Mouse (Mus musculus): ENCODE measurements at regions not wholly inside any gene's neighbourhood (a gene's known extent, or its start where the extent isn't known, plus 50 kb on each side); places are given as distances from the start of the nearest gene placed in this dataset.

DNA sequence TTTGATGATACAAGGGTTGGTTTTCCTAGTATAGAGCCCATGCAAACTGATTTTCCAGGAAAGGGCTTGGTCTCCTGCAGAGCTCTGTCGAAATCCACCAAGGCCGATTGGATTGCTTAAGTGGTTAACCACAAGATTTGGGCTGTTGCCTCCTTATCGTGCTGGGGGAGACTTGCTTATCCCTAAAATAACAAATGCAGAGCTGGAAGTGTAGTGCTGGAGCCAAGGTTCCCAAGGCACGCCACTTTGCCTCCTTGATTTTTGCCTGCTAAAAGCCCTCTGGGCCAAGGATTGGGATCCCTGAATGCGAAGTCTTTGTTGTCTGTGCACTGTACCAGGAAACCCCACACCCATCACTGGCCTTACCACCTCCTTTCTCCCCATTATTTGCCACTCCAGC lies 52.8 kb upstream of the Tmem178 start:
- H3K27ac ChIP-seq (ENCODE audit: low read depth, low read length) = no peak overlapping the region
- peaks cover 13% of the 10 kb centered on the region for H3K4me1 ChIP-seq (ENCODE audit: control insufficient read depth, insufficient read depth, low read depth, low read length)
- no peak for ATAC-seq
- H3K27me3 ChIP-seq (replicated peaks; ENCODE audit: control insufficient read depth, insufficient read depth, low read length) = no peaks in the 10 kb centered on the region
- H3K9me3 ChIP-seq (ENCODE audit: control insufficient read depth, low read length) = no peaks in the 10 kb centered on the region
- WGBS = 69% methylated on average over 5 of the region's 5 CpGs
- no peak overlapping the region for H3K4me3 ChIP-seq (ENCODE audit: low read length)
- H3K36me3 ChIP-seq (ENCODE audit: control insufficient read depth, insufficient read depth, low read length) = no peaks in the 10 kb centered on the region
- H3K4me2 ChIP-seq (ENCODE audit: low read length) = no peak overlapping the region
- no peak overlapping the region for H3K9ac ChIP-seq (ENCODE audit: low read depth, low read length)

DNA sequence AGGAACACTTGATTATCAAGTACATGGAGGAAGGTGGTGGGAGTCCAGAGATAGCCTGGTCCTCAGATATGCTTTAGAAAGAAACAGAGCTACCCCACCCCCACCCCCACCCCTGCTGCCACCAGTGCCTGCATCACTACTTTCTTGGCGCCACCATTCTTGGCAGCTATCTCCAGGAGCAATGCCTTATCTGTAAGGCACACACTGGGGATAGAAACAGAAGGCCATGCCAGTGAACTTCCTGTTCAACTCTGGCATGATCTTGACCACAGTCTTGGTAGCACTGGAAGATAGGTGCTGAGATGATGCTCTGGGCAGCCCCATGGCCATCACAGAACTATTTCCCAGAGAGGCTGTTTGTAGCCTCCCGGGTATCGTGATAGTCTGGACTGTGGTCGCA lies 55.3 kb upstream of the Tmem178 start:
- no peak overlapping the region for H3K27ac ChIP-seq (ENCODE audit: low read depth, low read length)
- H3K4me2 ChIP-seq (ENCODE audit: low read length) = no peak overlapping the region
- peaks cover 18% of the 10 kb centered on the region for H3K4me1 ChIP-seq (ENCODE audit: control insufficient read depth, insufficient read depth, low read depth, low read length)
- H3K9ac ChIP-seq (ENCODE audit: low read depth, low read length) = no peak overlapping the region
- no peaks in the 10 kb centered on the region for H3K9me3 ChIP-seq (ENCODE audit: control insufficient read depth, low read length)
- no peak overlapping the region for H3K4me3 ChIP-seq (ENCODE audit: low read length)
- no peak for ATAC-seq
- no peaks in the 10 kb centered on the region for H3K27me3 ChIP-seq (replicated peaks; ENCODE audit: control insufficient read depth, insufficient read depth, low read length)
- H3K36me3 ChIP-seq (ENCODE audit: control insufficient read depth, insufficient read depth, low read length) = no peaks in the 10 kb centered on the region
- 96% methylated on average over 4 of the region's 4 CpGs for WGBS

DNA sequence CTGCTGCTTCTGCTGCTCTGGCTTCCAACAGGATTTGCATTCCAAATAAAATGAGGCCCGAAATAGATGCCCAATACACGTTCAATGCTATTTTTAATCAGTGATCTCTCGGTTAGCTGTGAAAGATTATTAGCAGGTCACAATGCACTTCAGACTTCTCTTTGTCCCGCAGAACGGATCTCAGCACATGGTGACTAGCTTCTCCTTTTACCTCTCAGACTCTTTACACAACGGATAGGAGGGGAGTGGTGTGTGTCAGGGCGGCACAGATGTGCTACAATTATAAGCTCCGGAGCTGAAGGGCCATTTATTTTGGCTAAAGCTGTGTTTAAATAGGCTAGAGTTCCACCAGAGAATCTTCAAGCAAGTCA lies 56.7 kb upstream of the Tmem178 start:
- Histone ChIP-seq H3K4me3 (ENCODE audit: low read length) (no peak overlapping the region), H3K36me3 (ENCODE audit: control insufficient read depth, insufficient read depth, low read length) (no peaks in the 10 kb centered on the region), H3K9me3 (ENCODE audit: control insufficient read depth, low read length) (no peaks in the 10 kb centered on the region), H3K4me1 (ENCODE audit: control insufficient read depth, insufficient read depth, low read depth, low read length) (peaks cover 18% of the 10 kb centered on the region), H3K27ac (ENCODE audit: low read depth, low read length) (peak overlapping the region; percentile 65), H3K4me2 (ENCODE audit: low read length) (peak overlapping the region; percentile 16), H3K27me3 (replicated peaks; ENCODE audit: control insufficient read depth, insufficient read depth, low read length) (no peaks in the 10 kb centered on the region), H3K9ac (ENCODE audit: low read depth, low read length) (no peak overlapping the region)
- peak; percentile 40 for ATAC-seq
- WGBS = 17% methylated on average over 8 of the region's 8 CpGs

DNA sequence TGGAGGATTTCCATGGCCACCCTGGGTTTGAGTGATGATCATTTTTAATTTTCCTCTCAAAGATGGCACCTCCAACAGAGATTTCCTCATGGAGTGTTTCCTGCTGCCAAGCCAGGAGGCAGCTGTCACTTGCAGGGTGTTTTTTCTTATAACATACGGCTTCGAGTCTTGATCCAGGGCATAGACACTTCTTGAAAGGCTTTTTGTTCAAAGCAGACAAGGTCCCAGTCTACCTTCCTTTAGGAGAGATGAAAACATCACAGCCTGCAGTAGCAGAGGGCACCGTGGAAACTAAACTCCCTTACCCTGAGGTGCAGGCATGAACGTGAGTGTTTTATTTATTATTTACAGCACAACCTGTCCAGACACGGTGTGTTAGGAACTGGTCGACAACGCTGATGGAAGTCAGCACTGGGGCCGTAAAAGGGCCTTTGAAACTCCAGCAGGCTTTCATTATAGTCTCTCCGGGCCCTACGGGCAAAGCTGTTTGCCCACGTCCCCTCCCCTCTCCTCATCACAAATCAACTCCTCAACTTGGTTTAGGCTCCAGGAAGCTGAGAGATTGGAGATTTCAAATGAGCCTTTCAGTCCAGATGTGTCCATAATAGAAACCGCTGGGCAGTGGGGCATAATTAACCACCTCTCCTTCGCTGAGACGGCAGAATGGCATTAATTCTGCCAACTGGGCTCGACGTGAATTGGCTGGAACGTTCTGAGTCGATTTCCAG lies 57.2 kb upstream of the Tmem178 start:
- peak; percentile 53; the same call in 1 of the 2 replicates for ATAC-seq
- WGBS = 12% methylated on average over 18 of the region's 18 CpGs
- peak overlapping the region; percentile 16 for H3K4me2 ChIP-seq (ENCODE audit: low read length)
- no peak overlapping the region for H3K9ac ChIP-seq (ENCODE audit: low read depth, low read length)
- H3K27me3 ChIP-seq (replicated peaks; ENCODE audit: control insufficient read depth, insufficient read depth, low read length) = no peaks in the 10 kb centered on the region
- H3K27ac ChIP-seq (ENCODE audit: low read depth, low read length) = peak overlapping the region; percentile 65
- H3K4me1 ChIP-seq (ENCODE audit: control insufficient read depth, insufficient read depth, low read depth, low read length) = peaks cover 18% of the 10 kb centered on the region
- no peak overlapping the region for H3K4me3 ChIP-seq (ENCODE audit: low read length)
- H3K36me3 ChIP-seq (ENCODE audit: control insufficient read depth, insufficient read depth, low read length) = no peaks in the 10 kb centered on the region
- no peaks in the 10 kb centered on the region for H3K9me3 ChIP-seq (ENCODE audit: control insufficient read depth, low read length)

DNA sequence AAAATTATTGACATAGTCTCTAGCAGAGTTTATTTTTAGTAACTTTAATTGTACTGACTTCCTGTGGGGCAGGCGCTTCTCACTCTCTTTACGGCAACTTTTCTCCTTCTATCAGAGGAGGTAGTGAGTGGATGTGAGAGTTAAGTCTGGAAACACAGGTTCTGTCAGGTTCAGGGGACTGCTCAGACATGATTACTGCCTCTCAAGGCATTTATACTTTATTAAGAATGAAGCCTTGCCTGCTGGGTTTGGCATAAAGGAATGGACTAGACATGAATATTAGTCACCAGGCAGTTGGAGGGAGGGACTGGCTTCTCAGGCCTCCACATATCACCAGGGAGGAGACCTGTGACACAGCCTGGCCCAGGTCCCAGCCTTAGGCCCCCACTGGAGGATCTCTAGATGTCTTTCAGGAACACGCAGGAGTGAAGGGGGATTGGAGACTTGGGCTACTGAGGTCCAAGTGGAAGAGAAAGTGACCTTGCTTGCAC lies 58.2 kb upstream of the Tmem178 start:
- H3K4me2 ChIP-seq (ENCODE audit: low read length) = no peak overlapping the region
- H3K36me3 ChIP-seq (ENCODE audit: control insufficient read depth, insufficient read depth, low read length) = no peaks in the 10 kb centered on the region
- H3K4me1 ChIP-seq (ENCODE audit: control insufficient read depth, insufficient read depth, low read depth, low read length) = peaks cover 18% of the 10 kb centered on the region
- WGBS = 60% methylated on average over 3 of the region's 3 CpGs
- H3K9ac ChIP-seq (ENCODE audit: low read depth, low read length) = no peak overlapping the region
- no peak for ATAC-seq
- no peak overlapping the region for H3K27ac ChIP-seq (ENCODE audit: low read depth, low read length)
- H3K4me3 ChIP-seq (ENCODE audit: low read length) = no peak overlapping the region
- no peaks in the 10 kb centered on the region for H3K9me3 ChIP-seq (ENCODE audit: control insufficient read depth, low read length)
- no peaks in the 10 kb centered on the region for H3K27me3 ChIP-seq (replicated peaks; ENCODE audit: control insufficient read depth, insufficient read depth, low read length)

DNA sequence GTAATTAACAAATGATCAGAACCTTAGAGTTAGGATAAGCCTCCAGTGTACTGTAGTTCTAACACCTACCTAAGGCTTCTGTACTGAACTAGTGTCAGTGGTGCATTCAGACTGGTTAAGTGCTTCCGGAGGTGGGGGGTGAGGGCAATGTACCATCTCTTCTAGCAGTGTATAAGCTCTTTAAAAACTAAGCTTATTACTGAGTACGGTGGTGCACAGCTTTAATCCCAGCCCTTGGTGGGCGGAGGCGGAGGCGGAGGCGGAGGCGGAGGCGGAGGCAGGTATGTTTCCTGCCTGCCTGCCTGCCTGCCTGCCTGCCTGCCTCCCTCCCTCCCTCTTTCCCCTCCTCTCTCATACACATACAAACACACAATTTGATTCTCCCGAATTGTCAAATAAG lies 58.7 kb upstream of the Tmem178 start:
- no peak overlapping the region for H3K4me3 ChIP-seq (ENCODE audit: low read length)

DNA sequence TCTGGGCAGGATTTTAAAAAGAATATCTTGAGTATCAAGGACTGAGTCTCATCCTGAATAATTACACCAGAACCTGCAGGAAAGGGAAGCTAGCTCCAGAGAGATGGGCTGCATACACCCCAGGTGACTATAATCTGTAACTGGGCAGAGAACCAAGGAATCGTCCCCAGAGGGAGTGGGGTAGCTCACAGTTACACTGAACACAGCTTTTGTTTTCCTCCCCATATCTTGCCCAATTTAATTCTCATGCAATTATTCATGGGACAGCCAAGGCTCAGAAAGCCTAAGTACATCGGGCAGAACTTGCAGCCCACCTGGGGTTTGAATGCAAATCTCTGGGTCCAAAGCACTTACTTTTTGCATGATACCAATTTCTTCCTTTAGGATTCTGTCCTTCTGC lies 59.5 kb upstream of the Tmem178 start:
- H3K4me1 ChIP-seq (ENCODE audit: control insufficient read depth, insufficient read depth, low read depth, low read length) = peaks cover 18% of the 10 kb centered on the region
- no peak overlapping the region for H3K4me3 ChIP-seq (ENCODE audit: low read length)
- H3K9ac ChIP-seq (ENCODE audit: low read depth, low read length) = no peak overlapping the region
- no peak overlapping the region for H3K27ac ChIP-seq (ENCODE audit: low read depth, low read length)
- H3K27me3 ChIP-seq (replicated peaks; ENCODE audit: control insufficient read depth, insufficient read depth, low read length) = no peaks in the 10 kb centered on the region
- H3K4me2 ChIP-seq (ENCODE audit: low read length) = no peak overlapping the region
- no peaks in the 10 kb centered on the region for H3K36me3 ChIP-seq (ENCODE audit: control insufficient read depth, insufficient read depth, low read length)
- no peaks in the 10 kb centered on the region for H3K9me3 ChIP-seq (ENCODE audit: control insufficient read depth, low read length)
- no peak for ATAC-seq
- WGBS = 30% methylated on average over 2 of the region's 2 CpGs

More for the DNA sequence above, 58.7 kb upstream of the Tmem178 start:
- Histone ChIP-seq H3K9me3 (ENCODE audit: control insufficient read depth, low read length) (no peaks in the 10 kb centered on the region), H3K36me3 (ENCODE audit: control insufficient read depth, insufficient read depth, low read length) (no peaks in the 10 kb centered on the region), H3K4me1 (ENCODE audit: control insufficient read depth, insufficient read depth, low read depth, low read length) (peaks cover 18% of the 10 kb centered on the region), H3K27ac (ENCODE audit: low read depth, low read length) (no peak overlapping the region), H3K4me2 (ENCODE audit: low read length) (no peak overlapping the region), H3K9ac (ENCODE audit: low read depth, low read length) (no peak overlapping the region), H3K27me3 (replicated peaks; ENCODE audit: control insufficient read depth, insufficient read depth, low read length) (no peaks in the 10 kb centered on the region)
- ATAC-seq = 0 out of 2 replicates have a peak, but pooled peaks have one; percentile 17
- WGBS = 90% methylated on average over 9 of the region's 9 CpGs

DNA sequence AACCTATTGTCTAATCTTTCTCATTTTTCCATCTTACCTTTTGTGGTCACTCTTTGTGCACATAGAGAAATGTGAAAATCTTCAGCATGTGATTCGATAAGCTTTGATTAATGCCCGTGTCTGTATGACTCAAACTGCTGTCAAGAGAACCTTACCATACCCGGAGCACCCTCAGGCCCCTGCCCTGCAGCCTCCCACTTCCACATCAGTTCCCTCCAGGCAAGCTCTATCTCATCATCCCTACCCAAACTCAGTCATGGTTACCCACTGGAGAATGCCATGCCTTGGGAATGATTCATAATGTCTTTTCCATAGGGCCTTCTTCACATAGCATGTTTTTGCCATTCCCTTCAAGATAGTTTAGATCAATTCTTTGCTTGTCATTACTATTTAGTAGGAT lies 62.0 kb upstream of the Tmem178 start:
- ATAC-seq = no peak
- 85% methylated on average over 3 of the region's 3 CpGs for WGBS
- no peak overlapping the region for H3K9ac ChIP-seq (ENCODE audit: low read depth, low read length)
- H3K4me1 ChIP-seq (ENCODE audit: control insufficient read depth, insufficient read depth, low read depth, low read length) = peaks cover 12% of the 10 kb centered on the region
- H3K27ac ChIP-seq (ENCODE audit: low read depth, low read length) = no peak overlapping the region
- H3K27me3 ChIP-seq (replicated peaks; ENCODE audit: control insufficient read depth, insufficient read depth, low read length) = no peaks in the 10 kb centered on the region
- no peak overlapping the region for H3K4me3 ChIP-seq (ENCODE audit: low read length)
- H3K4me2 ChIP-seq (ENCODE audit: low read length) = no peak overlapping the region
- H3K9me3 ChIP-seq (ENCODE audit: control insufficient read depth, low read length) = no peaks in the 10 kb centered on the region
- no peaks in the 10 kb centered on the region for H3K36me3 ChIP-seq (ENCODE audit: control insufficient read depth, insufficient read depth, low read length)

DNA sequence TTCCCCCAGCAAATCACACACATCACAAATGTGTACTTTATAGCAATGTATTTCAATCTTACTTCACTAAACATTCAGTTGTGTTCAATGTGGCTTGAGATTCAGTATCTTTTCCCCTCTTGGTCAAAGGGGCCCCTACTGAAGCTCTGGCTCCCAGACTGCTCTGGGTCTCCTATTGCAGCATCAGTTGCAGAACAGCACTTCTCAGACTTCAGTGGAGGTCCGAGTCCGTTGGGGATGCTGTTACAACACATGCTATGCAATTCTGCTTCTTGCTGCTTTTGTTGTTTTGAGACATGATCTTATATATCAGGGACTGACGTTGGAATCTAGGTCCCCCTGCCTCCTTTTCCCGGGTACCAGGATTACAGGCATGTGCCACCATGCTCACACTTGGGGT lies 64.1 kb upstream of the Tmem178 start:
- Histone ChIP-seq H3K4me2 (ENCODE audit: low read length) (no peak overlapping the region), H3K9ac (ENCODE audit: low read depth, low read length) (no peak overlapping the region), H3K27me3 (replicated peaks; ENCODE audit: control insufficient read depth, insufficient read depth, low read length) (no peaks in the 10 kb centered on the region), H3K9me3 (ENCODE audit: control insufficient read depth, low read length) (no peaks in the 10 kb centered on the region), H3K4me3 (ENCODE audit: low read length) (no peak overlapping the region), H3K4me1 (ENCODE audit: control insufficient read depth, insufficient read depth, low read depth, low read length) (no peaks in the 10 kb centered on the region; the same call in 1 of the 2 replicates), H3K27ac (ENCODE audit: low read depth, low read length) (no peak overlapping the region), H3K36me3 (ENCODE audit: control insufficient read depth, insufficient read depth, low read length) (no peaks in the 10 kb centered on the region)
- WGBS = 86% methylated on average over 4 of the region's 4 CpGs
- ATAC-seq = no peak
